Mouse (Mus musculus) liver, adult 2 months (tissue): Measurements from ENCODE around the gene Zfp160. TPM values are rescaled to one million over a fixed set of nuclear protein-coding genes. Genes with fewer than 3 reads are reported as not detected.
"Not testable (repeated sequence)": the region's sequence is repeated elsewhere in the genome, so short reads cannot be mapped to it uniquely, and the experiment has no call there.

ENCODE experiments used
- DNase-seq: peaks from one replicate; pipeline ENCODE4 v3.0.0-alpha.2; 2011; ENCODE audit warnings: low read depth, low spot score; ENCODE audit errors: extremely low read depth
- H3K27ac ChIP-seq: fragments of 200-500 bp; replicated peaks from 2 replicates; pipeline ENCODE4 v1.5.1; 2012; ENCODE audit warnings: low read depth, mild to moderate bottlenecking, control low read depth, inconsistent platforms, low read length; ENCODE audit not compliant: insufficient read depth
- H3K27me3 ChIP-seq: fragments of 200-500 bp; 2 replicates; pipeline ENCODE4 v1.6.1; 2012; ENCODE audit warnings: mild to moderate bottlenecking, moderate library complexity, low read length, inconsistent platforms; ENCODE audit not compliant: control insufficient read depth, insufficient read depth
- H3K36me3 ChIP-seq: fragments of 200-500 bp; 2 replicates; pipeline ENCODE4 v1.6.1; 2012; ENCODE audit warnings: low read length, inconsistent platforms; ENCODE audit not compliant: control insufficient read depth, insufficient read depth
- H3K4me1 ChIP-seq: fragments of 200-500 bp; 2 replicates; pipeline ENCODE4 v1.6.1; 2011; ENCODE audit warnings: low read length; ENCODE audit not compliant: control insufficient read depth, insufficient read depth
- H3K4me3 ChIP-seq: fragments of 200-500 bp; 2 replicates; pipeline ENCODE4 v1.5.1; 2011; ENCODE audit warnings: low read depth, mild to moderate bottlenecking, control low read depth, low read length, moderate library complexity; ENCODE audit not compliant: insufficient read depth
- H3K79me2 ChIP-seq: fragments of 200-500 bp; 2 replicates; pipeline ENCODE4 v1.6.1; 2012; ENCODE audit warnings: inconsistent platforms, mild to moderate bottlenecking, low read length, moderate library complexity; ENCODE audit not compliant: control insufficient read depth, insufficient read depth
- H3K9ac ChIP-seq: fragments of 200-500 bp; 2 replicates; pipeline ENCODE4 v1.6.1; 2012; ENCODE audit warnings: low read depth, mild to moderate bottlenecking, control low read depth, inconsistent platforms, low read length
- CTCF ChIP-seq: fragments of 200-500 bp; IDR thresholded peaks from 2 replicates; pipeline ENCODE4 v1.5.1; 2011; ENCODE audit warnings: low read depth, low read length, control low read depth
- POLR2A ChIP-seq: fragments of 200-500 bp; IDR thresholded peaks from 2 replicates; pipeline ENCODE4 v1.6.1; 2011; ENCODE audit warnings: low read length, control low read depth; ENCODE audit not compliant: insufficient read depth; ENCODE audit errors: extremely low read depth
- WGBS: fragments of 180-500 bp; shearing (Covaris S2); methylation state at CpG from one replicate; pipeline ENCODE4 v1.1.7; 2018; 5-methylcytosine and 5-hydroxymethylcytosine counted together
- polyA plus RNA-seq: library from polyadenylated mRNA; depleted of rRNA; stranded (reverse); fragments of >200 nt; gene quantifications from 2 replicates; pipeline ENCODE4 v1.2.3, GENCODE M21; 2012
- total RNA-seq: library from RNA; depleted of rRNA; stranded (reverse); fragments of >200 nt; gene quantifications from 2 replicates; pipeline ENCODE4 v1.2.3, GENCODE M21; 2014

Gene Zfp160
- total and polyA plus RNA-seq, 2 experiments: 1.5 to 9.4 TPM

DNA sequence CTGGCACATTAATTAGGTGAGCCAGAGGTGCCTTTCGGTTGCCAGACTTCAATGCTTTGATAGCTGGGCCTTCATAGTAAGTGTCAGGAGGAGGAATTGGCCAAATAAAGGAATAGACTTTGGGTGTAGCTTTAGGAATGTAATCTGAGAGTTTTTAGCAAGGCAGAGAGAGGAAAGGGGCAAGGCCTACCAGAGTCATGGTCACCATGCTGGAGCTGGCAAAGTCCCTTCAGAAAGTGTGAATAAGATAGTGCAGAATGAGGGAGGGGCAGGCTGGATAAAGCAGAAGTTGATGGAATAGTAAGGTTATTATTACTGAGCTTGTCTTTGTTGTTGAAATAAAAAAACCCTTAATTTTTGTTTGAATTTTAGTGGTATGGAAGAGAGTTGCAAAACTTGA lies 1.0 kb downstream of the Zfp160 start:
- no peak for TF ChIP-seq POLR2A
- TF ChIP-seq CTCF: no peak
- H3K9ac ChIP-seq: peak overlapping the region; percentile 72
- peak overlapping the region; percentile 79 for H3K4me3 ChIP-seq
- H3K4me1 ChIP-seq: peaks cover 11% of the 10 kb centered on the region
- 0 out of 2 replicates have a peak overlapping the region, but pooled peaks have one; percentile 47 for H3K27ac ChIP-seq
- H3K27me3 ChIP-seq: no peaks in the 10 kb centered on the region
- no peak for DNase-seq
- 21% methylated on average over 1 of the region's 1 CpGs for WGBS
- peaks cover 7% of the 10 kb centered on the region; the same call in 1 of the 2 replicates for H3K79me2 ChIP-seq
- peaks cover 17% of the 10 kb centered on the region for H3K36me3 ChIP-seq

GRCm38 (mm10) chr17:21018410-21019080 lies 9.8 kb downstream of the Zfp160 start:
- WGBS: 94% methylated on average over 1 of the region's 1 CpGs
- Histone ChIP-seq H3K79me2 (no peaks in the 10 kb centered on the region), H3K27me3 (no peaks in the 10 kb centered on the region), H3K36me3 (peaks cover 55% of the 10 kb centered on the region), H3K4me3 (no peak overlapping the region), H3K4me1 (no peaks in the 10 kb centered on the region), H3K9ac (no peak overlapping the region), H3K27ac (no peak overlapping the region)
- no peak for DNase-seq
- TF ChIP-seq POLR2A (no peak), CTCF (no peak)

- H3K79me2 ChIP-seq, H3K27ac ChIP-seq, H3K9ac ChIP-seq, H3K36me3 ChIP-seq, H3K4me3 ChIP-seq, H3K4me1 ChIP-seq, H3K27me3 ChIP-seq, DNase-seq: not testable (repeated sequence)
- WGBS: 88% methylated on average over 9 of the region's 9 CpGs
Observed at GRCm38 (mm10) chr17:21048020-21048419, 39.3 kb downstream of the Zfp160 start.

DNA sequence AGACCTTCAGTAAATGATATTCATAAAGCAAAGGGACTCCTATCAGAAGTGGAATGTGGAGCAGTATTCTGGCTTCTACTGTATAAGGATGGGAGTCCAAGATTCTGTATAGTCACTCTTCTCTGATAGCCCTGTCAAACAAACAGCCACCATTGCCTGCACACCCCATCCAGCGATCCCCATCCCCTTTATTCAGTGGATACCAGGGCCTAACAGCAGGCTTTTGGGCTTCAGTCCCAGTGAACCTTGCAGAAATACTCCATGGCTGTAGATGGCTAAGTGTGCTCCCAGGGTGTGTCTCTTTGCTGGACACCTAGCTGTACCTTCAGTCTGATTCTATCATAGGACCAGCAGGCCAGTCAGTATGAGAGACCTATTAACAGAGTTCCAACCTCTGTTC lies 42.2 kb downstream of the Zfp160 start:
- Histone ChIP-seq H3K4me3 (no peak overlapping the region), H3K27ac (no peak overlapping the region), H3K27me3 (no peaks in the 10 kb centered on the region), H3K4me1 (no peaks in the 10 kb centered on the region), H3K9ac (no peak overlapping the region), H3K79me2 (no peaks in the 10 kb centered on the region), H3K36me3 (no peaks in the 10 kb centered on the region)
- no peak for TF ChIP-seq CTCF
- no peak for TF ChIP-seq POLR2A
- no peak for DNase-seq
- 91% methylated on average over 1 of the region's 1 CpGs for WGBS

GRCm38 (mm10) chr17:21051341-21051740 lies 42.6 kb downstream of the Zfp160 start:
- not testable (repeated sequence) for H3K79me2 ChIP-seq, H3K27ac ChIP-seq, H3K27me3 ChIP-seq, H3K36me3 ChIP-seq, H3K4me1 ChIP-seq, H3K9ac ChIP-seq, DNase-seq, H3K4me3 ChIP-seq
- WGBS: no CpG with 5 or more reads among the region's 3 CpGs

- not testable (repeated sequence) for H3K27me3 ChIP-seq, H3K4me3 ChIP-seq, H3K27ac ChIP-seq, H3K79me2 ChIP-seq, H3K36me3 ChIP-seq, H3K4me1 ChIP-seq, H3K9ac ChIP-seq, DNase-seq
- WGBS: 83% methylated on average over 3 of the region's 3 CpGs
Observed at GRCm38 (mm10) chr17:21051919-21052318, 43.2 kb downstream of the Zfp160 start.
